Mouse (Mus musculus) Patski (cell line): ENCODE measurements around the gene Nfe2l1. TPM values are rescaled to one million over a fixed set of nuclear protein-coding genes. Genes with fewer than 3 reads are reported as not detected.
A peak's percentile ranks its signal among the peaks of the same experiment; 100 is the strongest.

Experiments
- ATAC-seq: fragments of 100-300 bp; one replicate; pipeline ENCODE4 v1.8.0; 2021
- CTCF ChIA-PET: fragments of 350-600 bp; sonication (Branson Sonifier 250); formaldehyde crosslinking; loops from one replicate; lab custom pipeline; 2022; ENCODE audit warnings: inconsistent platforms; lab: Charles Lee
- POLR2A ChIA-PET: fragments of 350-600 bp; sonication (Branson Sonifier 250); formaldehyde crosslinking; loops from one replicate; lab custom pipeline; 2022; ENCODE audit warnings: antibody characterized with exemption, inconsistent platforms; lab: Charles Lee
- DNase-seq: peaks from one replicate; pipeline ENCODE4 v3.0.0-alpha.2; 2011; ENCODE audit warnings: low read depth, low spot score
- H3K27me3 ChIP-seq: fragments of 371-371 bp; one replicate; pipeline ENCODE4 v1.5.1; 2021
- CTCF ChIP-seq: fragments of 100-300 bp; IDR thresholded peaks from one replicate; pipeline ENCODE4 v1.5.1; 2021
- in situ Hi-C: fragments of 300-500 bp; cut with MboI; formaldehyde crosslinking; loops from 3 replicates; pipeline ENCODE4 v1.11.1; 2018; ENCODE audit warnings: low pct_unique_long_range_greater_than_20kb, mixed read lengths
- polyA plus RNA-seq: library from polyadenylated mRNA; unstranded; gene quantifications from one replicate; pipeline ENCODE4 v1.2.3, GENCODE M21; 2021

Gene Nfe2l1
- 362 TPM for polyA plus RNA-seq

DNA sequence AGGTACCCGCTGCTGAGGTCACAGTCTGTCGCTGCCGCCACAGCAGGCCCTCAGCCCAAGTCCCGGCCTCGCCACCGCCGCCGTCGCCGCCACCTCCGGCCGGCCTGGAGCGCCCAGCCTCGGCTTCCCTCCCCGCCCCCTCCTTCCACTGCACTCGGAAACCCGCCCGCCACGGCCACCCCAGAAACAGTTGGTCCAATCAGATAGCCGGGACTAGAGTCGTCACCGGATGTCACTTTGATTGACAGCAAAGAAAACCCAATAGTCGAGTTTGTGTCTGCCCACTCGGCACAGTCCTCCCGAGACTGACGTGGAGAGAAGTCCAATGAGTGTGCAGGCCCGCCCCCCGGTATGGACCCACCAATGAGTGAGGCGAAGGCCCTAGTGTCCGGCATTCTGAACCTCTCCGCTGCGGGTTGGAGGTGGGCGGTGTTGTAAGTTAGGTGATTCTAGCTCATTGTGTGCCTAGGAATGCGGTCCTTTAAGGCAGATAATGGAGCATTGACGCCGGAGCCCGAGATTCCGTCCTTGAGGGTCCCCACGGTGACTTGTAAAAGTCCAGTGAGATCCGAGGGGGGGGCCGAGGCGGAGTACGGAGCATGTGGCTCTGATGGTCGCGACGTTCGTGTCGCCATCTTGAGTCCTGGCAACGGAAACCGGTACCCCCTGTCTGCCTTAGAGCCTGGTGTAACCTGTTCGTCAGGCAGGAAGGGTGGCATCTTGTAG lies at the start of gene Nfe2l1:
TSS of gene Nfe2l1 (minus strand) at position 156 of the 726 bp plus-strand sequence.
- DNase-seq = peak; percentile 97
- in situ Hi-C loops = no loop called here
- peak; percentile 95 for ATAC-seq
- H3K27me3 ChIP-seq = no peaks in the 10 kb centered on the region
- CTCF ChIA-PET = interaction anchor here (0.7 to 1.6 kb wide), 5 partner anchors 12 to 53 kb away, joined by 3 to 5 read pairs (median 3); partner anchors contain the start of gene Snx11
- POLR2A ChIA-PET = interaction anchor here (0.9 to 1.5 kb wide), 4 partner anchors 9 to 87 kb away, joined by 3 to 4 read pairs (median 3); no protein-coding TSS in a partner anchor
- TF ChIP-seq CTCF = no peak

DNA sequence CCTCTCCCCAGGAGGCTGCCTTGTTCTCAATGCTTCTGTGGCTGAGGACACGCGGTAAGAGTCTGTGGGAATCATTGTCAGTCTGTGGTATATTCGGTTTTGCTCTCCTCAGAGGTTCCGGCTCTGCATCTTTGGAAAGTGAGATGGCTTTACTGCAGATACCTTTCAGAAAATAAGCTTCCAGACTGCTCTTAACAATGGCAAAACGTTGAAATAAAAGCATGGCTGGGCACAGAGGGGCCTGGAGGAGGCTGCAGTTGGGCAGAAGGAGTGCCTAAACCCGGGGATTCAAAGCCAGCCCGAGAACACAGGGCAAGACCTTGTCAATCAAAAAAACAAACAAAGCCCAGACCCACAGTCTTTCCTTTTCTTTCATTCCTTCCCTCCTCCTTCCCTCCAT lies 49.6 kb upstream of the Nfe2l1 start:
- ATAC-seq (no peak), DNase-seq (no peak)
- ChIA-PET POLR2A (no interaction called here), CTCF (no interaction called here)
- peaks cover 6% of the 10 kb centered on the region for H3K27me3 ChIP-seq
- TF ChIP-seq CTCF = no peak
- in situ Hi-C loops = no loop called here

DNA sequence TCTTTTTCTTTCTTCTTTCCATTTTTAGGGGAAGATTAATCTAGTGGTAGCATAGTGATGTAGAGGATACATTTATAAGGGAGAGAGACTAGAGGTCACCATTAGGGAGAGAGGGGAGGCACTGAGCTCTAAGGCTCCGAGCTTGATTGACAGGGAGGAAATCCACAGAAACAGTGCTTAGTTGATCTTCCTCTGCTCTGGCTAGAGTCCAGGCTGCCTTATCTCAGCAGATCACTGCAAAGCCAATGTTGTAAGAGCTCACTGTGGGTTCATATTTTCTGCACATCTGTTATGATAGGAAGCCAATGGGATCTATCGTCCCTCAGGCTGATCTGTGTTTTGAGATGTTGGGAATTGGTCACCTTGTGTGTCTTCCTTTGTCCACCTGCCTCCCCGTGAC lies 48.9 kb upstream of the Nfe2l1 start:
- no peak for DNase-seq
- no peak for ATAC-seq
- TF ChIP-seq CTCF = no peak
- H3K27me3 ChIP-seq = peaks cover 6% of the 10 kb centered on the region
- POLR2A ChIA-PET = no interaction called here
- CTCF ChIA-PET = no interaction called here
- in situ Hi-C loops = no loop called here

DNA sequence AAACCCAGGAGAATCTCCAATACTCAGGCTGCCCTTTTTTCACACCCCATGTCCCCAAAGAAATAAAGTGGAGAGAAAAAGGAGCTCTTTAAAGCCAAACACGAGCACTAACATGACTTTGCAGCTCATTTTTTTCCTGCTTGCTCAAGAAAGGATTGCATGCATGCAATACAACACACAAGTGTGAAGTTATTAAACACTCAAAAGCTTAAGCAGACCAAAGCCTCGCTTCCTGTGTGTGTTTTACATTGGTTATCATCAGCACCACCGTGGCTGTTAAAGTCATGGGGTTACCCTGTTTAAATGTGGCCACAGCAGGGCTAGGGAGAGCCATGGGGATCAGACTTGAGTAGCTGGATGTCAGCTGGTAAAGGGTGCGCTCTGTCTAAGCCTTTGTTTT lies 47.3 kb upstream of the Nfe2l1 start:
- ChIA-PET POLR2A (no interaction called here), CTCF (no interaction called here)
- peaks cover 6% of the 10 kb centered on the region for H3K27me3 ChIP-seq
- TF ChIP-seq CTCF = no peak
- ATAC-seq (no peak), DNase-seq (no peak)
- in situ Hi-C loops = no loop called here

DNA sequence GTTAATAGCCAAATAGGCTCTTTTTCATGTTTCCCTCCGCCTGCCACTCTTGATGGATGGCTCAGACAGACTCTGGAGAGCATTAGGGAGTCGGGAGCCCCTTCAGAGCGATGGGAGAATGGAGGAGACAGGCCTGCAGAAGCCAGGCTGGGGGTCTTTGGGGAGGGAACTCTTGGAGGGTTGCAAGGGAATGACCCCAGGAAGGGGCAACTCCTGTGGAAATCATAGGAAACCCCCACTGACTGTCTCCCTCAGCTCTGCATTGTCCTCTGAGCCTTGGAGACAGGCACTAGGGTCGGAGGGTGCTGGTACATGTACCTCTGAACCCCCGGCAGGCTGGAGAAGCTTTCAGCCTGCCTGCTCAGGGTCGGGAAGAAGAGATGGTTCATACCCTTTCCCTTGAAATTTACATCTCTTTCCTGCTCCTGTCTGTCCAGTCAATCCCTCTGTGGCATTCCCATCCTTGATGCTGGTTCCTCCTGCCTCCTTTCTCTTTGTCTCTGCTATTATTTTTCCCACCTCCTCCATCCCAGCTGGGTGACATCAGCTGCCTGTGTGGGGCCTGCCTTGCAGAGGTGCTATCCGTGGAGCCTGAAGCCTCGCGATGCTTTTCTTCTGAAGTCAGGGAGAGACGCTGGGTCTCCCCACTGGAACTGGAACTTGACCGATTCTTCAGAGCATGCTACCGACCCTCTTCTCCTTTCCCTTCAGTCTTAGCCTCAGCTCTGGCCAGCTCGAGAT lies 46.7 kb upstream of the Nfe2l1 start:
- in situ Hi-C loops = no loop called here
- ChIA-PET CTCF (no interaction called here), POLR2A (no interaction called here)
- TF ChIP-seq CTCF = no peak
- peaks cover 6% of the 10 kb centered on the region for H3K27me3 ChIP-seq
- ATAC-seq (no peak), DNase-seq (no peak)

DNA sequence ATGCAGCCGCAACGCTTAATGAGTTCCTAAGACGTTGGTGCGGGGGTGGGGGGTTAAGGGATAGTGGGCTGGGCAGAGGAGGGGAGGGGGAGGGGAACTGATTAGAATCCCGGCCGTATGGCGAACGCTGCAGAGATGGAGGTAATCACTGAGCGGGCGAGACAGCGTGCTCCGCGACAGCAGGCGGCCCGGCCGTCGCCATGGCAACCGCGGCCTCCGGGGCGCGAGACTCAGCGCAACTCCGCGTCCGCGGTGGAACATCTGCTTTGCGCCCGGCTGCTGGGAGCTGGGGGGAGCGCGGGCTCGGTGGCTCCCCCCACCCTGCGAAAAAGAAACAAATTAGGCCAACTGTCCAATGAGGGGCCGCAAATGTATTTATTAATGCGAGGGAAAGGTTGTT lies 46.0 kb upstream of the Nfe2l1 start:
- no peak for TF ChIP-seq CTCF
- DNase-seq = no peak
- ChIA-PET CTCF (interaction anchor here (1.5 to 3.7 kb wide), 2 partner anchors 34 to 41 kb away, joined by 4 to 10 read pairs; no protein-coding TSS in a partner anchor), POLR2A (interaction anchor here (0.6 kb wide), 1 partner anchor 81 kb away, joined by 3 read pairs; no protein-coding TSS in a partner anchor)
- in situ Hi-C loops = no loop called here
- peaks cover 6% of the 10 kb centered on the region for H3K27me3 ChIP-seq
- ATAC-seq = no peak

DNA sequence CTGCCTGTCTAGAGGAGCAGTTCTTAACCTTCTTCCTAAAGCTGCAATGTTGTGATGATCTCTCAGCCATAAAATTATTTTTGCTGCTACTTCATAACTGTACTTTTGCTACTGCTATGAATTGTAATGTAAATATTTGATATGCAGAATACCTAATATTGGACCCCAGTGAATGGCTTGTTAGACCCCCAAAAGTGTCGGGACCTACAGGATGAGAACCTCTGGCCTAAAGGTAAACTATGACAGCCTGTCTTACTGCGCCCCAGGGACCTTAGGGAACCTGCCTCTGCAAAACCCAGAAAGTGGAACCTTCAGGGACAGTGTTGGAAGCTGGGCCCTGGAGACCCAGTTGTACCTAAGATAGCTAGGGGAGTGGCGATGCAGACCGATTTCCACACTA lies 45.5 kb upstream of the Nfe2l1 start:
- peaks cover 6% of the 10 kb centered on the region for H3K27me3 ChIP-seq
- DNase-seq = no peak
- CTCF ChIA-PET = interaction anchor here (1.5 to 3.7 kb wide), 3 partner anchors 35 to 151 kb away, joined by 3 to 10 read pairs (median 4); no protein-coding TSS in a partner anchor
- POLR2A ChIA-PET = interaction anchor here (0.6 kb wide), 1 partner anchor 82 kb away, joined by 3 read pairs; no protein-coding TSS in a partner anchor
- ATAC-seq = no peak
- TF ChIP-seq CTCF = no peak
- in situ Hi-C loops = no loop called here

DNA sequence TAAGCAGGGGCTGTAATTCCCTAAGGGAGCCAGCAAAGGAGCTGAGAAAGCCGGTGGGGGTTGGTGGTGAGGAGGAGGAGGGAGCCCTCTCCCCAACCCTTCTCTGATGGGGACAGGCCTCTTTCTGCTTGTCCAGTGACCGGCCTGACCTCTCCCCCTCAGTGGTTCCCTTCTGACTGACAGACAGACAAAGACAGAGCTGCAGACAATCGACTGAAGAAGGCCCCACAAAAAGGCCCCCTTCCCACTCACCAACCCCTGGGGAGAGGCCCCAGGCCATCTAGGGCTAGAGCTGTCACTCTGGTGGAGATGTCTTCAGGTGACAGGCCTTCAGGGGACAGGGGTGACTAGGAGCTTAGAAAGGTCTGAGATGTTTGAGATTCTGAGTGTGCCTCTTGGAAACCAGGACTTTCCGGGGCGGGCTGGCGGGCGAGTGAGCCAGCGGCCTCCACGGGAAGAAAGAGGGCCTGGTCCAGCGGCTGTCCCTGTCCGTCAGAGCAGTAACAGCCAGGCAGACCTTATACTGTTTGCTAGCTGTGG lies 43.9 kb upstream of the Nfe2l1 start:
- CTCF ChIA-PET = interaction anchor here (1.0 to 3.7 kb wide), 4 partner anchors 10 to 172 kb away, joined by 3 to 10 read pairs (median 3); no protein-coding TSS in a partner anchor
- POLR2A ChIA-PET = no interaction called here
- H3K27me3 ChIP-seq = peaks cover 6% of the 10 kb centered on the region
- TF ChIP-seq CTCF = no peak
- ATAC-seq (no peak), DNase-seq (no peak)
- in situ Hi-C loops = no loop called here

DNA sequence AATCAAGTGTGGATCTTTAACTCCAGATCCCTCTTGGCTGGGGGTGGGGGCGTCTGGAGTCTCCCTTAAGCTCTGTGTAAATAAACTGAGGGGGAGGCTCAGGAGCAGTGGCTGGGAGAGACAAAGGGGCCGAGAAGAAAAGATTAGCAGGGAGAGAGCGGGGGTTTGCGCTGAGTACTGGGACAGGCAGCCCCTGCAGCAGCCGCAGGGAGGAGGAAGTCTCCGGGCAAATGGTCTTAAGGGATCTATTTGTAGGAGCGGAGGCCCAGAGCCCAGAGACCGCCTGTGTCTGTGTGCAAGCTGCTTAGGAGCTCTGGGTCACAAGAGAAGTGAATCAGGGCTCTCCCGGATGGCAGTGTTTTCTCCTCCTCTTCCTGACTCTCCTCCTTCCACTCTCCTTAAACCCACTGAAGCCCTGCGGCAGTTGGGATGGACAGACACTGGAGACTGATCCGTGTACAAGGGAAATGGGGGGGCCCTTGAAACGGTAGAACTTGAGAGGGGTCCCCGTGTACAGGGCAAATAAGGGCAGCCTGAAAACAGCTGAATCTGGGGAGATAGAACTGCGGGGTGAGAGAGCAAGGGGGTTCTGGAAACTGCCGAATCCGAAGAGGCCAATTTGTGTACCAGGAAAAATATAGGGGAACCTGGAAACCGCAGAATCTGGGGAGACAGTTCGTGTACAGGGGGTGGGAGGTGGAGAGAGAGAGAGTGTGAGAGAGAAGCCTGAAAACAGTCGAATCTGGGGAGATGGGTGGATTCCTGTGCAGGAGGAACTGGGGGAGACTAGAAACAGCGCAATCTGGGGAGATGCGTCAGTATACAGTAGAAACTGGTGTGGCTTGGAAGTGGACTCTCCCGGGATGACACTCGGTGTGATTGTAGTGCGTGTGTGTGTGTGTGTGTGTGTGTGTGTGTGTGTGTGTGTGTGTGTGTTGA lies 42.9 kb upstream of the Nfe2l1 start:
- DNase-seq (no peak), ATAC-seq (no peak)
- in situ Hi-C loops = no loop called here
- H3K27me3 ChIP-seq = peaks cover 6% of the 10 kb centered on the region
- ChIA-PET CTCF (interaction anchor here (1.5 to 3.7 kb wide), 2 partner anchors 37 to 173 kb away, joined by 3 to 10 read pairs; no protein-coding TSS in a partner anchor), POLR2A (no interaction called here)
- no peak for TF ChIP-seq CTCF
